Mouse (Mus musculus) neutrophil, adult 59 days (primary cell): ENCODE data around the gene Ralb. TPM values are rescaled to one million over a fixed set of nuclear protein-coding genes. Genes with fewer than 3 reads are reported as not detected.

Source experiments
- total RNA-seq, 2 experiments: library from RNA; stranded (reverse); gene quantifications; 1 replicate in 1 of 2; 2 replicates in 1 of 2; pipeline ENCODE4 v1.2.4; 2023

The Ralb gene
- total RNA-seq = 10 to 100 TPM; 94.0 to 94.9 TPM

DNA sequence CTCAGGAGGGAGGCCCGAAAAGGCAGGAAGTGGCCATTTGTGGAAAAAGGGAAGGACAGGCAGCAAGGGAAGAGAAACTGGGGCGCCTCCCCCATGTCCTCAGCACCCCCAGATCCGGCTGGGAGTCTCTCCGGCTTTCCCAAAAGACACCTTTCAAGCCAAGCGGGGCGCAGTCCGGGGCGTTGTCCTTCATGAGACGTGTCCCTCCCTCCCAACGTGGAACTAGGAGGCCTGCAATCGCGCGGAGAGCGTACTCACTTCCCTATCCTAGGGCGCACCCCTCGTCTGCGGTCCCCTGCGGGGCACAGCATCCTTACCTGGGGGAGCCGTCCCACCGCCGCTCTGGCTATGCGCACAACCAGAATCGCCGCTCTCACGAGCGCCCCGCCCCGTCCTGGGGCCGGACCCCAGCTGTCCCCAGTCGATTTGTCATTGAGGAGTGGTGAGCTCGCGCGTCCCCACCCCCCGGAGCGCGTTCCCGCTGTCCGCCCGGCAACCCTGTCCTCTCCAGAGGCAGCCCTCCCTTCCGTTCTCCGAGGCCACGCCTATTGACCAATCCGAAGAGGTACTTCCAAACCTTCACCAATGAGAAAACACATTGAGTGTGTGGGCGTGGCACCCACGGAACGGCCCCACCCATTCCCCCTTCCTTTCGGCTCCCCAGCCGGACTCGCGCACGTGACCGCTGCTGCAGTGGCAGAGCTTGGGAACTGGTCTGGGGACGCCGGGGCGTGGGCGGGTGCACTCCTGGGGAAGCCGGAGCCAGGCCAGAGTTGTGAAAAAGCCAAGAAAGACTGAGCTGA lies at the start of gene Ralb:
TSS of gene Ralb (minus strand) at position 535 of the 803 bp plus-strand sequence.

DNA sequence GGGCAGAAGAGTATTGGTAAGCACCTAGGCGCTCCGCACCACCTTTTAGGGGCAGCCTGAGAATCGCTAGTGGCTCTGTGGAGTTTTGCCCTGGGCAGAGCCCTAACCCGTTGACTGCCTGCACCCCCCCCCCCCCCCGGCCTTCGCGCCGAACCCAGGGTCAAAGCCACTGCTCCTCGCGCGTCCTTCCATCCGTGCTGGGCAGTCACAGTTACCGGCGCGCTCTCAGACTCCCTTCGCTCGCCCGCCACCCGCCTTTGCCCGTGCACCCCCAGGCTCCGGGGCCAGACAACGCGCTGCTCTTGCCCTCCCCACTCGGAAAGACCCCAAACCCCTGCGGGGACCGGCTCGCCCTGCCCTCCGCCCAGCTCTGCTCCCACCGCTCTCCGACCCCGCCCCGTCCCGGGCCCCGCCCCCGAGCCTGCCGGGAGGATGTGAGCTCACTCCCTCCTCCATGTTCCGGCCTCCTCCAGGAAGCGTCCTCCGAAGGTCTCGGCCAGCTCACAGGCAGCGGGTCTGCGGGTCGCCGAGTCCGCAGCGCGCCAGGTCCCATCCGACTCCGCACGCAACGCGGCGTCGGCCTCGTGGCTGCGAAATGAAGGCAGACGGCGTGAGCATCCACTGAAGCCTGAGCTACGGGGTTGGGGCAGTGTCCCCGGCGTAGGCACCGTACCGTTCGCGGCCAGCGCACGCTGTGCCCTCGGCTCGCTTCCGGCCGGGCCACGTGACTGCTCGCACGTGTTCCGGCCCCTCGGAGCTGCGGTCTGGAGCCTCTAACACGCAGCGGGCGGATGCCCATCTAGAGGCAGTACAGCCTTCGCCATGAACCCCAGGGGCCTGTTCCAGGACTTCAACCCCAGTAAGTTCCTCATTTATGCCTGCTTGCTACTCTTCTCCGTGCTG lies 21.3 kb upstream of the Ralb start, which contains the start of gene Tmem185b:
TSS of gene Tmem185b (plus strand) at position 472 of the 903 bp plus-strand sequence.

DNA sequence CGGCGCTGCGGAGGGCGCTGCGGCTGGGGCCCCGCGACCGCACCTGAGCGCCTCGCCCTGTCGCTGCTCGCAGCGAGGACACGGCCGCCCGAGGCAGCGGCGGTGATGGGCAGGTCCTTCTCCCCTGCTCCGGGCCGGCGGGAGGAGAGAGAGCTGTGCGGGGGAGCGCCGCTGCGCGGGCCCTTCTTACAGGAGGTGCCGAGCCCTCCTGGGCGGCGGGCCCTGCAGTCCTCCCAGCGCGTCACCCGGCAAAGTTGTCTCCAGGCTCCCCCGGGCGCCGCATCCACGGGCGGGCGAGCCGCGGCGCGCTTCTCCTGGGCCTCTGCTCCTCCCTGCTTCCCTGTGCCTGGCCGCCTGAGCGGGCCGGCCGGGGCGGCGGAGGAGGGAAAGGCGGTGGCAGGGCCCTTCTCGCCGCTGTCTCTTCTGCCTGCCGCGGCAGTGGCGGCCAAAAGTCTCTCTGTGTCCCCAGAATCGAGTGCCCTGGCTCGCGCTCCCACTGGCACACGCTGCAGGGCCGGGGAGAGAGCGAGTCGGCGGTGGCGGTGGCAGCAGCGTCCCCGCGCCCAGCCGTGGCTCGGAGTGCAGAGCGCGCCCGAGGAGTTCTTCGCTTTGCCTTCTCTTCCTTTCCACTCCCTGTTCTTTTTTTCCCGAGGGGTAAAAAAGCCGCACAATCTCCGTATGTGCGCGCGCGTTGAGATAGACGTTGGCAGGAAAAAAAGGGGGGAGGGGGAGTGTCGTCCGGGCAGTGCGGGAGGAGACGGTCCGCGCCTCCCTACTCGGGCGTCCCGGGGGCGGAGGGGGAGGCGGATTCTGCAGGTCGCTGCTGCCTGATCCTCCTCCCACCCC lies 82.8 kb downstream of the Ralb start, which contains the start of gene Inhbb:
TSS of gene Inhbb (minus strand) at position 673 of the 846 bp plus-strand sequence.

Other genes with a start within 250 kb of the Ralb start
- gene Inhbb, start 82.5 kb downstream of the Ralb start, total RNA-seq = not detected
- gene Tmem185b, start 21.4 kb upstream of the Ralb start, total RNA-seq = 10 to 100 TPM; 37.6 to 38.0 TPM
- gene Epb41l5, start 144.2 kb upstream of the Ralb start, total RNA-seq = under 1 TPM; 0.20 to 0.57 TPM